Mouse (Mus musculus): Measurements from ENCODE around the gene Klf9. TPM values are rescaled to one million over a fixed set of nuclear protein-coding genes. Genes with fewer than 3 reads are reported as not detected.

The Klf9 gene
- polyA plus RNA-seq, 1 experiment from 2014 or later = 1.4 TPM

DNA sequence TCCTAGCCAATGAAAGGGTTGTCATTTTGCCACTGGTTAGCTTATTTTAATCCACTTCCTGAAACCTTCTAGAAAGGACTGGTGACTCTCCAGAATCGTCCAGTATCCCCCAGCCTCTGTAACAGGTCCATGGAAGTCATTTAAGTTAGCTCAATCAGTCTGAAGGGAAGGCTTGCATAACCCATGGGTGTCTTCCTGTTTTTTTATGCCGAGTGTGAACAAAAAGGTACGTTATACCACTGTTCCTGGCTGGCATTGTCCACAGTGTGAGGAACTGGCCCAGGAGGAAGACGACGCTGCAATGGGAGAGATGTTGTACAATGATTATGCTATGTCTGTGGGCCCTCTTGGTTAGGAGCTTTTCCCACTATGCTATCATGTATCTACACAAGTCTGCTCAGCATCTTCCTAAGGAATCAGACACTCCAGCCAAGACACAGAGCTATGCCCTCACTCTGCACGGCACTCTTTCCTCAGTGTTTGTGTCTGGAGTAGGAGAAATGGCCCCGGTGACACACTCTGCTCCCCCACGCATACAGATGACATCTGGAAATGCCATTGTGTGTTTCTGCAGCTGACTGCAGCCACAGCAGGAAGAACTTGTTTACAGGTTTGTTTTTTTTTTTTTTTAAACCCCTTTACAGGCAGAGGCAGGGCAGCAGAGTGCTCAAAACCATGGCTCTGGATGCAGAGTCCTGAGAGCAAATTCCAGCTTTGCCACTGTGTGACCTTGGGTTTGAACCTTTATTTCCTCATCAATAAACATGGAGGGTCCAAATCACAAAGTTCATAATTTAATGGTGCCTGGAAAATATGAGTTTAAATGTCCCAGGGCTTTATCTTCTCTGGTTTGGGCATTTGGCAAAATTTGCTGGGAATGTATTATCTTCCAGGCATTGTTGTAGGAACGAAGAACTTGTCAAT is 15.5 kb upstream of the Klf9 start:
- H3K9ac ChIP-seq (ENCODE audit: low read length) = no peak overlapping the region
- 73% methylated on average over 9 of the region's 9 CpGs for WGBS
- no peaks in the 10 kb centered on the region for H3K27me3 ChIP-seq (ENCODE audit: control insufficient read depth, insufficient read depth, low read length)
- H3K27ac ChIP-seq (ENCODE audit: low read depth, low read length) = no peak overlapping the region
- no peak for DNase-seq (ENCODE audit: low spot score)
- ATAC-seq (ENCODE audit: insufficient read depth, low FRiP score, low TSS enrichment) = no peak
- H3K9me3 ChIP-seq (ENCODE audit: control insufficient read depth, low read length) = no peaks in the 10 kb centered on the region
- no peak overlapping the region for H3K4me3 ChIP-seq (ENCODE audit: low read depth, low read length)
- no peaks in the 10 kb centered on the region for H3K4me1 ChIP-seq (ENCODE audit: control insufficient read depth, insufficient read depth, low read length)
- no peak overlapping the region for H3K4me2 ChIP-seq (ENCODE audit: low read depth)
- H3K36me3 ChIP-seq (ENCODE audit: control insufficient read depth, insufficient read depth, low read length) = no peaks in the 10 kb centered on the region

DNA sequence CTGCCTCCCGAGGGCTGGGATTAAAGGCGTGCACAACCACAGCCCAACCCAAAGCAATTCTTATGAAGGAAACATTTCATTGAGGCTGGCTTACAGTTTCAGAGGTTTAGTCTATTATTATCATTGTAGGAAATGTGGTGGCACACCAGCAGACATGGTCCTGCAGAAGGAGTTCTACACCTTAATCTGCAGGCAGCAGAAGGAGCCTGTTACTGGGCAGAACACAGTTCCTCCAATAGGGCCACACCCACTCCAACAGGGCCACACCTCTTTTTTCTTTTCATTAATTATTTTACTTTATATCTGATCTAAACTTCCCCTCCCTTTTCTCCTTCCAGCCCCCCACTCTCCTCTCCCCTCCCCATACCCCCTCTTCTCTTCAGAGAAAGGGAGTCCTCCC is 11.1 kb upstream of the Klf9 start:
- Histone ChIP-seq H3K4me3 (ENCODE audit: low read depth, low read length) (no peak overlapping the region), H3K27ac (ENCODE audit: low read depth, low read length) (no peak overlapping the region), H3K4me1 (ENCODE audit: control insufficient read depth, insufficient read depth, low read length) (0 out of 2 replicates have a peak, but pooled peaks cover 4% of the 10 kb centered on the region), H3K9me3 (ENCODE audit: control insufficient read depth, low read length) (no peaks in the 10 kb centered on the region), H3K27me3 (ENCODE audit: control insufficient read depth, insufficient read depth, low read length) (peaks cover 10% of the 10 kb centered on the region), H3K9ac (ENCODE audit: low read length) (no peak overlapping the region), H3K4me2 (ENCODE audit: low read depth) (no peak overlapping the region), H3K36me3 (ENCODE audit: control insufficient read depth, insufficient read depth, low read length) (no peaks in the 10 kb centered on the region)
- no peak for DNase-seq (ENCODE audit: low spot score)
- 100% methylated on average over 2 of the region's 2 CpGs for WGBS
- ATAC-seq (ENCODE audit: insufficient read depth, low FRiP score, low TSS enrichment) = no peak

GRCm38 (mm10) chr19:23132106-23132635 is 8.9 kb upstream of the Klf9 start:
- ATAC-seq (ENCODE audit: insufficient read depth, low FRiP score, low TSS enrichment) = no peak
- 58% methylated on average over 3 of the region's 3 CpGs for WGBS
- peaks cover 25% of the 10 kb centered on the region for H3K27me3 ChIP-seq (ENCODE audit: control insufficient read depth, insufficient read depth, low read length)

DNA sequence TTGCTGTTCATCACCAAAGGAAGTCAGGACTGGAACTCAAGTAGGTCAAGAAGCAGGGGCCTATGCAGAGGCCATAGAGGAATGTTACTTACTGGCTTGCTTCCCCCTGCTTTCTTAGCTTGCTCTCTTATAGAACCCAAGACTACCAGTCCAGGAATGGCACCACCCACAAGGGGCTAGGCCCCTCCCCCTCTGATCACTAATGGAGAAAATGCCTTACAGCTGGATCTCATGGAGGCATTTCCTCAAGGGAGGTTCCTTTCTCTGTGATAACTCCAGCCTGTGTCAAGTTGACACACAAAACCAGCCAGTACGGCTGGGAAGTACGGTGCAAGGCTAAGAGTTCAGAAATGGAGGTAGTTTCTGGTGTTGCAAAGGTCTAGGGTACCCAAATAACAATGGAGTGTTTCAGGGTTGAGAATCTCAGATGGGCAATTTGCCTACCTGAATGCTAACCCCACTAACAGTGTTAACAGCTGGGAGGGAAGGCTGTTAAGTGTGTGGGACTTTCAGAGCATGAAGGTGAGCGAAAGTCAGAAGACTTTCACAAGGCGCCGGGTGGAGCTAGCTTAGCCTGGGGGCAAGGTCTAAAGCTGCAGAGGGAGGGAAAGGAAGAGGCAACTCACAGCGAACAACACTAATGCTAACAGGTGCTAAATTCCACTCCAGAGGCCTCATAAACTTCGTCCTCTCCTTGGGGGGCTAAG is 8.2 kb upstream of the Klf9 start:
- WGBS = 20% methylated on average over 7 of the region's 7 CpGs
- DNase-seq (ENCODE audit: low spot score) = no peak

More at GRCm38 (mm10) chr19:23132106-23132635, 8.9 kb upstream of the Klf9 start:
- H3K36me3 ChIP-seq (ENCODE audit: control insufficient read depth, insufficient read depth, low read length) = no peaks in the 10 kb centered on the region
- no peak for DNase-seq (ENCODE audit: low spot score)
- H3K9ac ChIP-seq (ENCODE audit: low read length) = no peak overlapping the region
- no peaks in the 10 kb centered on the region for H3K9me3 ChIP-seq (ENCODE audit: control insufficient read depth, low read length)
- no peak overlapping the region for H3K27ac ChIP-seq (ENCODE audit: low read depth, low read length)
- H3K4me2 ChIP-seq (ENCODE audit: low read depth) = no peak overlapping the region
- H3K4me3 ChIP-seq (ENCODE audit: low read depth, low read length) = no peak overlapping the region
- H3K4me1 ChIP-seq (ENCODE audit: control insufficient read depth, insufficient read depth, low read length) = peaks cover 20% of the 10 kb centered on the region

DNA sequence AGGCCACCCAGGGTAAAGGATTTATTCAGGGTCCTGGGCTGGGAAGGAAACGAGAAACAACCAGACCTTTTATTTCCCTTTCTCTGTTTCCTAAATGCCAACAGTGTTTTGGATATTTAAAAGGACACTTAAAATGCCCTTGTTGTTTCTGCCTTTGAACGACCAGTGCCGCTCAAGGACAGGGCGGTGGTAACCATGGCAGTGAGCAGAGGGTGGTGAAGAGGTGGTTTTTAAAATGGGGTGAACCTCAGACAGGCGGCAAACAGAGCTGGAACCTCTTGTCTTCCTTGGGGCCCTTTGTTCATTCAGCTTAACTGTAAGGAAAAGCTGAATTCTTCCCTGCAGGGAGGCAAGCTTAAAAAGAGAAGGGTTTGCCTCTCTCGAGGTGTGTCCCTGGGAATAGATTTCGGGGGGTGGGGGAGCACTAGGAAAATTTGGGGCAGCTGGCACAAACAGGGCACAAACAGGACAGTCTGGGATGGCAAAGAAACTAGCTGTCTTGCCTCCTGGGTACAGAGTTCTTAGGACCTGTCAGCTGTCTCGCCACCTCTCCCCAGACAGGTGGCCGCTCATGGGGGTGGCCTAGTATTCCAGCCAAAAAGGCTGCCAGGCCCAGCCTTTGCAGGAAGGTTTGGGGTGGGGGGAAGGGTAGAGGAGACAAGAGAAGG is 7.5 kb upstream of the Klf9 start:
- H3K9me3 ChIP-seq (ENCODE audit: control insufficient read depth, low read length) = no peaks in the 10 kb centered on the region
- DNase-seq (ENCODE audit: low spot score) (no peak), ATAC-seq (ENCODE audit: insufficient read depth, low FRiP score, low TSS enrichment) (no peak)
- H3K9ac ChIP-seq (ENCODE audit: low read length) = no peak overlapping the region
- H3K4me1 ChIP-seq (ENCODE audit: control insufficient read depth, insufficient read depth, low read length) = peaks cover 20% of the 10 kb centered on the region
- H3K4me2 ChIP-seq (ENCODE audit: low read depth) = peak overlapping the region; percentile 79; the same call in 1 of the 2 replicates
- H3K36me3 ChIP-seq (ENCODE audit: control insufficient read depth, insufficient read depth, low read length) = no peaks in the 10 kb centered on the region
- 3% methylated on average over 9 of the region's 9 CpGs for WGBS
- peak overlapping the region; percentile 36; the same call in 1 of the 2 replicates for H3K4me3 ChIP-seq (ENCODE audit: low read depth, low read length)
- H3K27ac ChIP-seq (ENCODE audit: low read depth, low read length) = no peak overlapping the region
- peaks cover 26% of the 10 kb centered on the region for H3K27me3 ChIP-seq (ENCODE audit: control insufficient read depth, insufficient read depth, low read length)

More for the DNA sequence above, 8.2 kb upstream of the Klf9 start:
- Histone ChIP-seq H3K4me2 (ENCODE audit: low read depth) (no peak overlapping the region), H3K27ac (ENCODE audit: low read depth, low read length) (no peak overlapping the region), H3K9me3 (ENCODE audit: control insufficient read depth, low read length) (no peaks in the 10 kb centered on the region), H3K27me3 (ENCODE audit: control insufficient read depth, insufficient read depth, low read length) (peaks cover 26% of the 10 kb centered on the region), H3K4me1 (ENCODE audit: control insufficient read depth, insufficient read depth, low read length) (peaks cover 20% of the 10 kb centered on the region), H3K4me3 (ENCODE audit: low read depth, low read length) (no peak overlapping the region), H3K36me3 (ENCODE audit: control insufficient read depth, insufficient read depth, low read length) (no peaks in the 10 kb centered on the region), H3K9ac (ENCODE audit: low read length) (no peak overlapping the region)
- no peak for ATAC-seq (ENCODE audit: insufficient read depth, low FRiP score, low TSS enrichment)

DNA sequence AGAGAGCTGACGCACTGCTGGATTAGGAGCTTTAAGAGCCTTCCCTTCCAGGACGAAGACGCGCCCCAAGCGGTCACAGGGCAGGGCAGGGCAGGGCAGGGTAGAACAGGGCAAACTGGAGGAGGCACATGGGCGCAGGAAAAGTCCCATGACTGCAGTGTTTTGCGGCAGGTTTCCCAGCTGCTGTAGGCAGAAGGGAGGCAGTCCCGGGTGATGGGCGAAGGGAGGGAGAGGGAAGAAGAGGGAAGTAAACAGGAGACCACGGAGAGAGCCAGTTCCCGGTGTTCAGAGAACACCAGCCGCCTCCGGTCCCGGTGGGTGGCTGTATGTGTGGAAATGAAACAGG is 7.0 kb upstream of the Klf9 start:
- WGBS = 0% methylated on average over 14 of the region's 14 CpGs
- H3K9ac ChIP-seq (ENCODE audit: low read length) = 0 out of 2 replicates have a peak overlapping the region, but pooled peaks have one; percentile 44
- H3K4me3 ChIP-seq (ENCODE audit: low read depth, low read length) = peak overlapping the region; percentile 36; the same call in 1 of the 2 replicates
- H3K27ac ChIP-seq (ENCODE audit: low read depth, low read length) = no peak overlapping the region
- DNase-seq (ENCODE audit: low spot score) (peak; percentile 50), ATAC-seq (ENCODE audit: insufficient read depth, low FRiP score, low TSS enrichment) (peak; percentile 11; the same call in 1 of the 2 replicates)
- H3K4me2 ChIP-seq (ENCODE audit: low read depth) = peak overlapping the region; percentile 79
- no peaks in the 10 kb centered on the region for H3K9me3 ChIP-seq (ENCODE audit: control insufficient read depth, low read length)
- H3K27me3 ChIP-seq (ENCODE audit: control insufficient read depth, insufficient read depth, low read length) = peaks cover 26% of the 10 kb centered on the region
- peaks cover 20% of the 10 kb centered on the region for H3K4me1 ChIP-seq (ENCODE audit: control insufficient read depth, insufficient read depth, low read length)
- H3K36me3 ChIP-seq (ENCODE audit: control insufficient read depth, insufficient read depth, low read length) = no peaks in the 10 kb centered on the region

- WGBS = under 1% methylated on average over 47 of the region's 47 CpGs
- ATAC-seq (ENCODE audit: insufficient read depth, low FRiP score, low TSS enrichment) (peak; percentile 33; the same call in 1 of the 2 replicates), DNase-seq (ENCODE audit: low spot score) (peak; percentile 54)
- Histone ChIP-seq H3K36me3 (ENCODE audit: control insufficient read depth, insufficient read depth, low read length) (no peaks in the 10 kb centered on the region), H3K4me1 (ENCODE audit: control insufficient read depth, insufficient read depth, low read length) (peaks cover 20% of the 10 kb centered on the region), H3K9ac (ENCODE audit: low read length) (peak overlapping the region; percentile 44), H3K4me3 (ENCODE audit: low read depth, low read length) (peak overlapping the region; percentile 36), H3K27ac (ENCODE audit: low read depth, low read length) (no peak overlapping the region), H3K27me3 (ENCODE audit: control insufficient read depth, insufficient read depth, low read length) (peaks cover 26% of the 10 kb centered on the region), H3K9me3 (ENCODE audit: control insufficient read depth, low read length) (no peaks in the 10 kb centered on the region), H3K4me2 (ENCODE audit: low read depth) (peak overlapping the region; percentile 79)
Measured at GRCm38 (mm10) chr19:23134441-23135301, 6.4 kb upstream of the Klf9 start.

Data from neural tube, embryonic 11.5 days (tissue).